Mouse (Mus musculus): ENCODE measurements around the gene Exoc3.

GRCm38 (mm10) chr13:74147327-74147726 lies 61.2 kb downstream of the Exoc3 start:
- TF ChIP-seq CTCF (IDR thresholded peaks at IDR 0.05; ENCODE audit: low read depth), result no peak
- no peak for TF ChIP-seq EP300 (optimal IDR thresholded peaks at IDR 0.05)

All from stomach, postnatal 0 days (tissue).